Mouse (Mus musculus) kidney, embryonic 14.5 days (tissue): ENCODE measurements around the gene Prdm16. TPM values are rescaled to one million over a fixed set of nuclear protein-coding genes. Genes with fewer than 3 reads are reported as not detected.

Experiments used
- ATAC-seq: fragments of 200-750 bp; cut with Nextera tagmentation; 2 replicates; pipeline ENCODE4 v1.8.0; 2017; ENCODE audit warnings: moderate number of reproducible peaks, mild to moderate bottlenecking, moderate TSS enrichment, moderate library complexity; ENCODE audit not compliant: low FRiP score, low TSS enrichment
- H3K27ac ChIP-seq: fragments of 300-500 bp; sonication (generic); 2 replicates; pipeline ENCODE4 v1.5.1; 2014; ENCODE audit warnings: low read depth, mild to moderate bottlenecking, low read length, moderate library complexity, mixed read lengths
- H3K27me3 ChIP-seq: fragments of 300-500 bp; sonication (generic); 2 replicates; pipeline ENCODE4 v1.6.1; 2014; ENCODE audit warnings: mild to moderate bottlenecking, low read length; ENCODE audit not compliant: control insufficient read depth, insufficient read depth
- H3K36me3 ChIP-seq: fragments of 300-500 bp; sonication (generic); 2 replicates; pipeline ENCODE4 v1.6.1; 2014; ENCODE audit warnings: low read length, mixed read lengths; ENCODE audit not compliant: control insufficient read depth, insufficient read depth
- H3K4me1 ChIP-seq: fragments of 300-500 bp; sonication (generic); 2 replicates; pipeline ENCODE4 v1.6.1; 2014; ENCODE audit warnings: low read length, mixed read lengths; ENCODE audit not compliant: control insufficient read depth, insufficient read depth
- H3K4me2 ChIP-seq: fragments of 300-500 bp; sonication (generic); replicated peaks from 2 replicates; pipeline ENCODE4 v1.6.1; 2014; ENCODE audit warnings: low read depth, mild to moderate bottlenecking, low read length
- H3K4me3 ChIP-seq: fragments of 300-500 bp; sonication (generic); 2 replicates; pipeline ENCODE4 v1.5.1; 2014; ENCODE audit warnings: mild to moderate bottlenecking, low read length
- H3K9ac ChIP-seq: fragments of 300-500 bp; sonication (generic); 2 replicates; pipeline ENCODE4 v1.6.1; 2014; ENCODE audit warnings: low read depth, mild to moderate bottlenecking, low read length, moderate library complexity
- H3K9me3 ChIP-seq: fragments of 300-500 bp; sonication (generic); 2 replicates; pipeline ENCODE4 v1.6.1; 2016; ENCODE audit warnings: low read length; ENCODE audit not compliant: control insufficient read depth
- WGBS: fragments of 180-500 bp; shearing (Covaris S2); extraction: QIAGEN DNeasy Blood & Tissue Kit; methylation state at CpG from one replicate; pipeline ENCODE4 v1.1.7; 2014; 5-methylcytosine and 5-hydroxymethylcytosine counted together
- polyA plus RNA-seq: library from polyadenylated mRNA; unstranded; fragments of >200 nt; fragmentation: Nextera tagmentation; extraction: Ambion mirVana; gene quantifications from 2 replicates; pipeline ENCODE4 v1.2.1, GENCODE M21; 2014

Prdm16 gene
- polyA plus RNA-seq, 1 experiment from 2014 or later = 25.4 TPM

DNA sequence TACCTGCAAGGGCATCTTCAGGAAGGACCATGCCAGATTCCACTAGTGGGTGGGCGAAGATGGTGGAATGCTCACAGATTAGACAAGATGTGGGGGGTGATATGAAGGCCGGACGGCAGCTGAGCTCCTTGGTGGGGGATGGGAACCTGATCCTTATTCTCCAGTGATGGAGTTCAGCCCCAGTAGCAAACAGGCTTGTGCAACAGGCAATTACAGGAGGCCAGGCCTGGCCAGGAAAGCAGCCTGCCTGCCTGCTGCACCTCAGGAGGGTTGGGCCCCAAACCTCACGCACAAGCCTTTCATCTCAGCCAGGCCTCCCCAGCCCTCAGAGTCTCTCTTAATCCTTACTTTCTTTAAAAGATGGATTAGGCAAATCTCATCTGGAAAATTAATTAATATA lies 124.9 kb downstream of the Prdm16 start:
- 54% methylated on average over 4 of the region's 4 CpGs for WGBS
- Histone ChIP-seq H3K36me3 (no peaks in the 10 kb centered on the region), H3K27ac (no peak overlapping the region), H3K4me1 (peaks cover 12% of the 10 kb centered on the region; the same call in 1 of the 2 replicates), H3K27me3 (peaks cover 42% of the 10 kb centered on the region), H3K9me3 (no peaks in the 10 kb centered on the region), H3K9ac (no peak overlapping the region), H3K4me2 (no peak overlapping the region), H3K4me3 (no peak overlapping the region)
- no peak for ATAC-seq

- Histone ChIP-seq H3K9me3 (no peaks in the 10 kb centered on the region), H3K27ac (no peak overlapping the region), H3K36me3 (no peaks in the 10 kb centered on the region), H3K27me3 (peaks cover 54% of the 10 kb centered on the region), H3K9ac (no peak overlapping the region), H3K4me2 (no peak overlapping the region), H3K4me3 (no peak overlapping the region), H3K4me1 (peaks cover 15% of the 10 kb centered on the region)
- ATAC-seq = no peak
- 7% methylated on average over 20 of the region's 20 CpGs for WGBS
These were observed 129.8 kb downstream of the Prdm16 start for GRCm38 (mm10) chr4:154506774-154507435.

- Histone ChIP-seq H3K9me3 (no peaks in the 10 kb centered on the region), H3K9ac (no peak overlapping the region), H3K4me1 (peaks cover 26% of the 10 kb centered on the region), H3K27me3 (peaks cover 65% of the 10 kb centered on the region), H3K27ac (no peak overlapping the region), H3K4me3 (no peak overlapping the region), H3K36me3 (no peaks in the 10 kb centered on the region), H3K4me2 (no peak overlapping the region)
- 58% methylated on average over 5 of the region's 5 CpGs for WGBS
- no peak for ATAC-seq
These were observed 131.4 kb downstream of the Prdm16 start for GRCm38 (mm10) chr4:154505313-154505712.

DNA sequence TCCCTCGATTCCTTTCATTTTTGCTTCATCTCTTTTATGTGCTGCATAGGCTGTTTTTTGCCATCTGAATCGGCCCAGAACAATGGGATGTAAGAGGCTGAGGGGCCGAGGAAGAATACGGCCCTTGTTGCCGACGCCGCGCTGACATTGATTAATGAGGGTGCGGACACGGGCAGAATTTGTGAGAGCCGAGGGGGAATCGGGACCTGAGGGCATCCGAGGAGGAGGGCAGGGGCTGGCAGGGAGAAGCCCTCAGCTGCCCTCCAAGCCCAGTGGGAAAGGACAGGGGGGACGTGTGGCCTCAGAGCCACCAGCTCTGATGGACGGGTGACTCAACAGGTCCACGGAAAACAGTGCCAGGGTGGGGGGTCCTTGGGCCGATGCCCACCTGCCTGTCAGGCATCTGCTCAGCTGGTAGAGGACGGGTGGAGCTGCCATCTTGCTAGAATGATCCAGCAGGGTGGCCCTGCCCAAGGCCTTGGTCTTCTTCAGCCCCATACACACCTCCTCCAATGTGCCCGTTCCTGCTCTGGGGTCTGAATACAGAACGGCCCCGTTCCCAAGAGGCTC lies 133.3 kb downstream of the Prdm16 start:
- no peak overlapping the region for H3K9ac ChIP-seq
- H3K4me2 ChIP-seq = no peak overlapping the region
- H3K4me1 ChIP-seq = peaks cover 40% of the 10 kb centered on the region
- no peak overlapping the region for H3K4me3 ChIP-seq
- no peak overlapping the region for H3K27ac ChIP-seq
- ATAC-seq = no peak
- whole genome bisulfite sequencing = 37% methylated on average over 21 of the region's 21 CpGs
- H3K9me3 ChIP-seq = no peaks in the 10 kb centered on the region
- peaks cover 57% of the 10 kb centered on the region for H3K27me3 ChIP-seq
- H3K36me3 ChIP-seq = no peaks in the 10 kb centered on the region

DNA sequence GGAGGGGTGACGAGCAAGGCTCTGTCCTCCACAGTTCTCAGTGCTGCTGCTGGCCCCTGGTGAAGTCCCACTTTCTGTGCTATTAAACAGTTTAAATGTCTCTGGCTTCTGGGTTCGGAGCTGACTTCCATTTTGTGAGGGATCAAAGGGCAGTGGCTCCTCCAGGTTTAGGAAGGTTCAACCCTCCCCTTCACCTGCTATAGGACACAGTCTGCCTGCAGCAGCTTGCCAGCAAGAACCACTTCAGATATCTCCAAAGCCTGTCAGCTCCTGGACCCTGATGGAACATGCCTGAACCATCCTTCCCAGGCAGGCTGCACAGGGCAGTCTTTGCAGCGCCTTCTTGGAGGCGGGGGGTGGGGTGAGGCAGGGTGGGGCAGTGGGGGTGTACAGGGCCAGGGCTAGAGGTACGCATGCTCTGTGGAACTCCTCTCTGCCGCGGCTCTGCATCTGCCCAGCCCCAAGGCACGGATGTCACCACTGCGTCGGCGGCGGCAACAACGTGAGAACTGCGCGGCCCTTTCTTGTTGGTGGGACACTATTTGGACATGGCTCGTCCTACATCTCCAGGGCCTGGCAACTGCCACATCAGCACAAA lies 134.2 kb downstream of the Prdm16 start:
- peaks cover 47% of the 10 kb centered on the region for H3K4me1 ChIP-seq
- no peak overlapping the region for H3K4me2 ChIP-seq
- WGBS = 68% methylated on average over 16 of the region's 16 CpGs
- no peak overlapping the region for H3K4me3 ChIP-seq
- no peak for ATAC-seq
- no peak overlapping the region for H3K9ac ChIP-seq
- no peak overlapping the region for H3K27ac ChIP-seq
- H3K36me3 ChIP-seq = no peaks in the 10 kb centered on the region
- H3K27me3 ChIP-seq = peaks cover 65% of the 10 kb centered on the region
- H3K9me3 ChIP-seq = no peaks in the 10 kb centered on the region

DNA sequence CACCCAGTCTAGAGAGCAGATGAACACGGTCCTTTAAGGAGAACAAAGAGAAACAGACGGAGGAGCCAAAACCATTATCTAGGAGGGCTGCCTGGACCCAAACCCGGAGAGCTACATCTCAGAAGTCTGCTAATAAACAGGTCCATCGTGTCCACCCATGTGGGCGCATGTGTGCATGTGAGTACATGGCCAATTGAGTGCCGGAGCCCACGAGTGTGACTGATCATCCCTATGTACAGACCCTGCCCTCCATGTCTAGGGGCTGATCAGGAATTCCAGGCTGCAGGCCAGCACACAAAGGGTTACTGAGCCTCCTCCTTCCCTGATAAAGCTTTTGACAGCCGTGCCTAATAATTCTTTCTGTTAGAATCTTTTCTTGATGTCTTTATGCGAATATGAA lies 136.0 kb downstream of the Prdm16 start:
- peaks cover 47% of the 10 kb centered on the region for H3K27me3 ChIP-seq
- ATAC-seq = no peak
- H3K4me1 ChIP-seq = peaks cover 52% of the 10 kb centered on the region

GRCm38 (mm10) chr4:154499701-154500523 lies 136.8 kb downstream of the Prdm16 start:
- Histone ChIP-seq H3K9me3 (no peaks in the 10 kb centered on the region), H3K4me2 (peak overlapping the region; percentile 22), H3K27ac (peak overlapping the region; percentile 51; the same call in 1 of the 2 replicates), H3K4me1 (peaks cover 52% of the 10 kb centered on the region), H3K36me3 (no peaks in the 10 kb centered on the region), H3K4me3 (no peak overlapping the region), H3K27me3 (peaks cover 40% of the 10 kb centered on the region), H3K9ac (peak overlapping the region; percentile 8; the same call in 1 of the 2 replicates)
- WGBS = 30% methylated on average over 29 of the region's 29 CpGs
- ATAC-seq = peak; percentile 76

More for the DNA sequence above, 136.0 kb downstream of the Prdm16 start:
- 72% methylated on average over 9 of the region's 9 CpGs for WGBS
- Histone ChIP-seq H3K4me2 (no peak overlapping the region), H3K4me3 (no peak overlapping the region), H3K27ac (no peak overlapping the region), H3K9me3 (no peaks in the 10 kb centered on the region), H3K36me3 (no peaks in the 10 kb centered on the region), H3K9ac (no peak overlapping the region)

DNA sequence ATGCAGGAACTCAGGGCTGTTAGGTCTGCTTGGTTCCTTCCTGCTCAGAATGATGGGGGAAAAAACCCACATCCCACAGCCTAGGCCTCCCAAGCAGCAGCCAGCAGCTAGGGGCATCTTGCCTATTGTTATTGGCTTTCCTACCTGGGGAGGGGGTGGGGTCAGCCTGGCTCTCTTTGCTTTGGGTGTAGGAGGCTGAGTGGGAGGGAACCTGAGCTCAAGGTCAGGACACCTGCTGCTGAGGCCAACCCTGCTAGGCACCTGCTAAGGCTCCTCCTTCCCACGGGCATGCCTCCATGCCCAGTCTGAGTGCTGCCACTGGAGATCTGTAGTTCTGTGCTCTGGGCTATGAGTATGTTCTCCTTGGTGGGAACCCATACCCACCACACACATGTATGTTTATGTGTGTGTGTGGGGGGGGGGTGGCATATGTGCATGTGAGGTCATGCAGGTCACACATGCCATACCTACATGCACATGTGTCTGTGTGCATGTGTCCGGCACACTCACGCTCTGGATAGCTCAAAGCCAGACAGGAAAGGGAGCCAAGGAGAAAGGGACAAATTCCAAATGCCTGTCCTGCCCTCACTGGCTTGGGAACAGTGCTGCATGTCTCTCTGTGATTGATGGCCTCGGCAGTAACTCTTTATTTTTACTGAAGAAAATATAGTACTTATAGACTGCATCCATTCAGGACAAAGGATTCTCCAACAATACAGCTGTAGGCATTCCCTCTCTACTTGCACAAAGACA lies 139.1 kb downstream of the Prdm16 start:
- Histone ChIP-seq H3K4me1 (peaks cover 58% of the 10 kb centered on the region), H3K27me3 (peaks cover 46% of the 10 kb centered on the region), H3K4me3 (no peak overlapping the region), H3K27ac (no peak overlapping the region), H3K9ac (no peak overlapping the region), H3K36me3 (no peaks in the 10 kb centered on the region), H3K9me3 (no peaks in the 10 kb centered on the region), H3K4me2 (no peak overlapping the region)
- no peak for ATAC-seq
- WGBS = 83% methylated on average over 4 of the region's 4 CpGs
